Mouse (Mus musculus) stomach, postnatal 0 days (tissue): Measurements from ENCODE around the gene Iqch. TPM values are rescaled to one million over a fixed set of nuclear protein-coding genes. Genes with fewer than 3 reads are reported as not detected.

Experiments
- ATAC-seq: fragments of 200-750 bp; cut with Nextera tagmentation; 2 replicates; pipeline ENCODE4 v1.8.0; 2017; ENCODE audit not compliant: low FRiP score, low TSS enrichment
- DNase-seq: peaks from one replicate; pipeline ENCODE4 v3.0.0-alpha.2; 2016; ENCODE audit warnings: low spot score
- H3K27ac ChIP-seq: fragments of 300-500 bp; sonication (generic); replicated peaks from 2 replicates; pipeline ENCODE4 v1.5.1; 2014; ENCODE audit warnings: mild to moderate bottlenecking, control low read depth
- H3K27me3 ChIP-seq: fragments of 300-500 bp; sonication (generic); 2 replicates; pipeline ENCODE4 v1.6.1; 2014; ENCODE audit warnings: low read length; ENCODE audit not compliant: control insufficient read depth, insufficient read depth
- H3K36me3 ChIP-seq: fragments of 300-500 bp; sonication (generic); 2 replicates; pipeline ENCODE4 v1.6.1; 2014; ENCODE audit warnings: low read length, mixed read lengths; ENCODE audit not compliant: control insufficient read depth, insufficient read depth
- H3K4me1 ChIP-seq: fragments of 300-500 bp; sonication (generic); replicated peaks from 2 replicates; pipeline ENCODE4 v1.6.1; 2014; ENCODE audit warnings: antibody characterized with exemption; ENCODE audit not compliant: control insufficient read depth, insufficient read depth
- H3K4me2 ChIP-seq: fragments of 300-500 bp; sonication (generic); replicated peaks from 2 replicates; pipeline ENCODE4 v1.6.1; 2014; ENCODE audit warnings: low read depth, mild to moderate bottlenecking, control low read depth, moderate library complexity
- H3K4me3 ChIP-seq: fragments of 300-500 bp; sonication (generic); 2 replicates; pipeline ENCODE4 v1.5.1; 2014; ENCODE audit warnings: low read depth, low read length, control low read depth
- H3K9ac ChIP-seq: fragments of 300-500 bp; sonication (generic); 2 replicates; pipeline ENCODE4 v1.6.1; 2014; ENCODE audit warnings: mild to moderate bottlenecking, low read length, control low read depth, mixed read lengths
- H3K9me3 ChIP-seq: fragments of 300-500 bp; sonication (generic); 2 replicates; pipeline ENCODE4 v1.6.1; 2016; ENCODE audit warnings: low read length; ENCODE audit not compliant: control insufficient read depth
- CTCF ChIP-seq: IDR thresholded peaks from 2 replicates; pipeline ENCODE4 v1.5.1; 2016; ENCODE audit warnings: antibody characterized with exemption, low read depth, mild to moderate bottlenecking, moderate library complexity
- EP300 ChIP-seq: optimal IDR thresholded peaks from 2 replicates; pipeline ENCODE3; 2016; ENCODE audit warnings: antibody characterized with exemption
- WGBS: fragments of 180-500 bp; shearing (Covaris S2); extraction: QIAGEN DNeasy Blood & Tissue Kit; methylation state at CpG from one replicate; pipeline ENCODE4 v1.1.7; 2014; 5-methylcytosine and 5-hydroxymethylcytosine counted together
- polyA plus RNA-seq: library from polyadenylated mRNA; unstranded; fragments of >200 nt; fragmentation: Nextera tagmentation; extraction: Ambion mirVana; gene quantifications from 2 replicates; pipeline ENCODE4 v1.2.1, GENCODE M21; 2015

Gene Iqch
- polyA plus RNA-seq, 1 experiment from 2014 or later = not detected

DNA sequence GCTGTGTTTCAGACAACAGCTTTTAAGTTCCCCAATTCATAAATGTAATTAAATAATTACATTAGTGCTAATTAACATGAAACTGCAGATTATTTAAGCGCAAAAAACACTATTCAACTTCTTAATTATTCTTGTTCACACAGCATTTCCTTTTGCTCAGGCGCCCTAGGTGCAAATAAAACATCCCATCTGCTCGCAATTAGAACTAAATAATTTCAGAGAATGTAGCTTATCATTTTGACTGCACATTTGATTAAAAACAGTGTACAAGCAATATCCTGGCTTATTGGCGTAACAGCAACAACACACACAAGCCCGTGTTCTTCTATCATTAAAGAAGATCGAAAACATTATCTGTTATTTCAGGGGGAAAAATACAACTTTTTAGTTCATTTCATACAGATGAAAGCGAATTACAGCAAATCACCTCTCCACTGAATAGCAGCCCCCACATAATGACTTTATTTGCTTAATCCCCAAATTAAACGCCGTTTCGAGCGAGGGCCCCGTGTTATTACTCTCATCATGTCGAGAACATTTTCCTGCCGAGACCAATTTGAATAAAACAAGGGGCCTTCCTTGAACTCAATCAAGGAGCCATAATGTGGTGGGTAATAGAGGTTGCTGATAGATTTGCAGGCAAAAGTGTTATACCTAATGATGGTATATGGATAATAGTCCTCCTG is 78.9 kb downstream of the Iqch start:
- ATAC-seq (no peak), DNase-seq (no peak)
- H3K4me1 ChIP-seq = no peaks in the 10 kb centered on the region
- 87% methylated on average over 14 of the region's 14 CpGs for WGBS
- no peak overlapping the region for H3K9ac ChIP-seq
- H3K36me3 ChIP-seq = no peaks in the 10 kb centered on the region
- no peak for TF ChIP-seq EP300
- no peak for TF ChIP-seq CTCF
- no peaks in the 10 kb centered on the region for H3K27me3 ChIP-seq
- no peak overlapping the region for H3K27ac ChIP-seq
- no peak overlapping the region for H3K4me3 ChIP-seq
- H3K4me2 ChIP-seq = no peak overlapping the region
- no peaks in the 10 kb centered on the region for H3K9me3 ChIP-seq

DNA sequence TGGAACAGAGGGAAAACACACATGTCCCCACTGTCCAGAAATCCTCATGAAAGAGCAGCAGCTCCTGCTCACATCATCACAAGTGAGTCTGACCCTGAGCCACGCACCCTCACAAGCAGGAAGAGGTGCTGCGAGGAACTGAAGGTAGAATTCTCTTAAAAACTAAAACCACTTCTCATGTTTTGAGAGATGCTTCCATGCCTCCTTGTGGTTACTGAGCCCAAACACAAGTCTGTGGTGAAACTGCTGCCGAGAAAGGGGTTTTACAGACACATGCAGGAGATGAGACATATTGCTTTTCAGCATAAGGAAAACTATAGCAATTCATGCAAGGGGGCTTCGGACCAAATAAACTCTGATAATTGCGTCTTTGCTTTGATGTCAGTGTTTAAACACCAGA is 89.4 kb downstream of the Iqch start:
- 51% methylated on average over 5 of the region's 5 CpGs for WGBS

DNA sequence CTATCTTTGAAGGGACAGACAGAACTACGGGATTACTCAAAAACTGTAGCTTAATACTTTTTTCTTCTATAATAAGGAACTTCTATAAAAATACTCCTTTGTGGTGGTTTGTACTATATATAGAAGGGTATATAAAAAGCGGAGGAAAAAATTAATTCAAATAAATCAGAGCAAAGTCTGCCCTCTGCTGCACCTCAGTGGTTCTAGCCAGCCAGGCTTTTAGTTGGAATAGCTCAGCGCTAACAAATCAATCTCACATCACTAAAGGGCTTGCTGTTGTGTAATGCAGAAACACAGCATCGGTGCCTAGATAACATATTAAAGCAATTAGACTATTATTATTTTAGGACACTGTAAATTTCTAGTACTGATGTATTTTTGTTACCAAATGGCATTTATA is 91.3 kb downstream of the Iqch start:
- TF ChIP-seq EP300 (no peak), CTCF (peak; percentile 27; the same call in 1 of the 2 replicates)
- H3K4me3 ChIP-seq = no peak overlapping the region
- no peak overlapping the region for H3K4me2 ChIP-seq
- DNase-seq = no peak
- H3K27me3 ChIP-seq = no peaks in the 10 kb centered on the region
- 59% methylated on average over 4 of the region's 4 CpGs for WGBS
- no peaks in the 10 kb centered on the region for H3K36me3 ChIP-seq
- H3K9ac ChIP-seq = no peak overlapping the region
- no peak for ATAC-seq
- H3K4me1 ChIP-seq = no peaks in the 10 kb centered on the region
- no peak overlapping the region for H3K27ac ChIP-seq
- H3K9me3 ChIP-seq = no peaks in the 10 kb centered on the region

More for the DNA sequence above, 89.4 kb downstream of the Iqch start:
- Histone ChIP-seq H3K36me3 (no peaks in the 10 kb centered on the region), H3K27ac (no peak overlapping the region), H3K9me3 (no peaks in the 10 kb centered on the region), H3K4me2 (no peak overlapping the region), H3K4me1 (no peaks in the 10 kb centered on the region), H3K27me3 (no peaks in the 10 kb centered on the region), H3K9ac (no peak overlapping the region), H3K4me3 (no peak overlapping the region)
- no peak for ATAC-seq
- no peak for DNase-seq
- TF ChIP-seq EP300 (no peak), CTCF (peak; percentile 31)

DNA sequence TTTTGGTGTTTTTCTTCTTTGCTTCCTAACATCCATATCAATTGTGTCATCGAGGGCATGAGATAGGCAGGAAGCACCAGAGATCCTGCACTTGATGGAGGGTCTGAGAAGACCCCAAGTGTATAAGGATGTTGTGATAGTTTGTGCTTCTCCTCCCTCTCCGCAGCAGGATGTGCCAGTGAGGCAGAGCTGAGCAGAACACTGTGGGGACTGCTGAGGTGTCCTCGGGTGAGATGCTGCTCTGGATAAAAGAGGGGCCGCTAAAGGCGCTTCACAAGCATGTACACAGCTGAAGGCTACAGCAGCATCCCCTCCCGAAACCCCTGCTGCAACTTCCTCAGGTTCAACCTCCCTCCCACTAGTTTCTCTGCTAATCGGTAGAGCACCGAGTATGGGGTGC is 95.2 kb downstream of the Iqch start:
- Histone ChIP-seq H3K9me3 (no peaks in the 10 kb centered on the region), H3K4me1 (no peaks in the 10 kb centered on the region), H3K27ac (no peak overlapping the region), H3K4me2 (no peak overlapping the region), H3K4me3 (no peak overlapping the region), H3K27me3 (no peaks in the 10 kb centered on the region), H3K36me3 (no peaks in the 10 kb centered on the region), H3K9ac (no peak overlapping the region)
- ATAC-seq (no peak), DNase-seq (no peak)
- WGBS = 76% methylated on average over 8 of the region's 8 CpGs
- TF ChIP-seq EP300 (no peak), CTCF (no peak)

DNA sequence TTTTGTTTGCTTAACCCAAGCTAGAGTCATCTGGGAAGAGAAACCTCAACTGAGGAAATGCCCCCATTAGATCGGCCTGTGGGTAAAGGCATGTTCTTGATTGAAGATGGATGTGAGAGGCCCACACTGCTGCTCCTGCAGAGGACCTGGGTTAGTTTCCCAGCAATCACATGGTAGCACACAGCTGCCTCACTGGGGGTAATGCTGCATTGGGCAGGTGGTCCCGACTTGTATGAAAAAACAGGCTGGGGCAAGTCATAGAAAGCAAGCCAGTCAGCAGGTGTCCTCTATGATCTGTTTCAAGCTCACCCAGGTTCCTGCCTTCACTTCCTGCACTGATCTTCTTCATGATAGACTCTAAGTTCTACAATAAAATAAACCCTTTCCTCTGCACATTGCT is 98.4 kb downstream of the Iqch start:
- ATAC-seq = no peak
- Histone ChIP-seq H3K27me3 (no peaks in the 10 kb centered on the region), H3K4me3 (no peak overlapping the region), H3K36me3 (no peaks in the 10 kb centered on the region), H3K9ac (no peak overlapping the region), H3K4me1 (no peaks in the 10 kb centered on the region), H3K9me3 (no peaks in the 10 kb centered on the region), H3K4me2 (no peak overlapping the region), H3K27ac (no peak overlapping the region)
- no peak for DNase-seq
- TF ChIP-seq CTCF (no peak), EP300 (no peak)
- WGBS = 63% methylated on average over 2 of the region's 2 CpGs

DNA sequence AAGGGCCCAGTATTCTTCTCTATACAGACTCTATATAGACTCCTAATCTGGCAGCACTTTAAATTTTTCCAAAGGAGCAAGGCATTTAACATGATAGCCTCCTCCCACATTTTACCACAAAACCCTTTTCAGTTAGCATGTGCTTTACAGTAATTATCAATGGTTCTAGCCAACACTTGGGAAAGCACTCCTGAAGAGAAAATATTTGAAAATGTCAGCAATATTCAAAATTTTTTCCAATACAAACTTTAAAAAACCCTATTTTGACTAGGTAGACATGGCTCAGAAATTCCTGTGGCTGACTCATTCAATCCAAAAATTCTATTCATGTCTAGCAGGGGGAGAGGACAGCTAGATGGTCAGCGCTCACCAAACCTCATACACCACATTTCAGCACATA is 100.8 kb downstream of the Iqch start:
- Histone ChIP-seq H3K4me3 (no peak overlapping the region), H3K4me1 (no peaks in the 10 kb centered on the region), H3K9ac (no peak overlapping the region), H3K4me2 (no peak overlapping the region), H3K27me3 (no peaks in the 10 kb centered on the region), H3K36me3 (no peaks in the 10 kb centered on the region), H3K9me3 (no peaks in the 10 kb centered on the region), H3K27ac (no peak overlapping the region)
- ATAC-seq = no peak
- WGBS = 100% methylated on average over 1 of the region's 1 CpGs
- DNase-seq = no peak
- no peak for TF ChIP-seq EP300
- no peak for TF ChIP-seq CTCF
